Mouse (Mus musculus): ENCODE data around the gene Acoxl. TPM values are rescaled to one million over a fixed set of nuclear protein-coding genes. Genes with fewer than 3 reads are reported as not detected.
A peak's percentile ranks its signal among the peaks of the same experiment; 100 is the strongest.

Gene Acoxl
- total RNA-seq, 2 experiments from 2014 or later = not detected

DNA sequence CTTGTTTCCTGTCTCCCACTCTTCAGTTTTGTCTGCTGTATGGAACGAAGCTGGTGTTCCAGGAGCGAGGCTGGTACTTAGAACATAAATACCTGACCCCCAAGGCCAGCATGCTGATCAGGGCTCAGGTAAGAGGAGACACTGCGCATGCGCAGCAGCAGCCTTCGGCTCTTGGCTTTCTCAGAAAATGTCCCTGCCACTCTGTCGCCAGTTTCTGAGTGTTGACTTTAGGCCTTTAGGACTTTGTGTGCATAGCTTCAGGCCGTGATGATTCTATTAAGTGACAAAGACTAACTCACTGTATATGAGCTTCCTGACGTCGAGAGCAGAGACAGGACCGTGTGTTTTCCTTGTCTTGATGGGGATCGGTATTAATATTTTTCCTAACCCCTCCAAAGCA lies 267.0 kb downstream of the Acoxl start:
- DNase-seq (ENCODE audit: low spot score in 2 of 2) = no peak

DNA sequence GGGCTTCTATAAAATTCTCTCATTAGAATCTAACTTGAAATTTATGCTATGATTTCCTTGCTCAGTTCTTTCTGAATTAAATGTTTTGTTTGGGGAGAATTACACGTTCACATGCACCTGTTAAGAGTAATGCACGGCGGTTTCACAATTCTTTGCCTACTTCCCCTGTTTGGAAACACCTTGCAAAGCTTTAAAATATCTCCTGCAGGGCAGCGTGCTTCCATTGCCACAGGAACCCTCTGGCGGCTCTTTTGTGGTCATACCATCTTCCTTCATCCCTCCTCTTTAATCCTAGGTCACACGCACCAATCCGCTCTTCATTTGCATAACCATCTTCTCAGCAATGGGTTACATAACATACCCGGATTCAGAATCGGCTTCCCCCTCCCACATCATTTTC lies 272.9 kb downstream of the Acoxl start:
- DNase-seq (ENCODE audit: low spot score in 2 of 2) = no peak

DNA sequence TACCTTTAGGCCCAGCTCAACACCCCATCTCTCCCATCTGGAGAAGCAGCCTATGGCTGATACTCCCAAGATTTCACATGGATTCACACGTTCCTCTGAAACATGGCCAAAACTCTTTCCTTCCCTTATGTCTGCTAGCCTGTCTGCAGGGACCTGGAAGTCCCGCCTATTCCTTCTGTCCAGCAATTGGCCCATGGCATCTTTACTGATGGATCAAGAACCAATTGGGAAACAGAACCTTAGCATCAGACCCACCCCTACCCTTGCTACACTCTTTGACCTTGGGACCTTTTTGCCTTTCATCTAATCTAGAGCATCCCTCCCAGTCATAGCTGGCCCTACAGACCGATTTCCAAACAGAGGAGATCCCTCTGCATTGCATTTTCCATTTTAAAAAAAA lies 275.9 kb downstream of the Acoxl start:
- no peak for DNase-seq (ENCODE audit: low spot score in 2 of 2)

DNA sequence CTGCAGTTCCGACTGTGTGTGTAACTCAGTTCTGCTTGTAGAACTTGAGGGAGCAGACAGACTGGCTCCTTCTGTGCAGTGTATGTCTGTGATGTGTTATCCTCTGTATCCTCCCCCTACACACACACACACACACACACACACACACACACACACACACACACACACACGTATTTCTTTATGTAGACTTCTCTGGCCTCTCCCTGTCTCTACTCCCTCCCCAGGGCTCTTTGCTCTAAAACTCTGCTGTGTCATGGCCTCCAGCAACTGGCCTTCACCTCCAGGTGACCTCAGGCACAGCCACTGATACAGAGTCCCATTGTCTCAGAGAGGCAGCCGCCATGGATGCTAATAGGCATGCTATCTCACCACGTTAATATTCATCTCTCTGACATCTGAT lies 276.9 kb downstream of the Acoxl start:
- DNase-seq (ENCODE audit: low spot score in 2 of 2) = no peak

DNA sequence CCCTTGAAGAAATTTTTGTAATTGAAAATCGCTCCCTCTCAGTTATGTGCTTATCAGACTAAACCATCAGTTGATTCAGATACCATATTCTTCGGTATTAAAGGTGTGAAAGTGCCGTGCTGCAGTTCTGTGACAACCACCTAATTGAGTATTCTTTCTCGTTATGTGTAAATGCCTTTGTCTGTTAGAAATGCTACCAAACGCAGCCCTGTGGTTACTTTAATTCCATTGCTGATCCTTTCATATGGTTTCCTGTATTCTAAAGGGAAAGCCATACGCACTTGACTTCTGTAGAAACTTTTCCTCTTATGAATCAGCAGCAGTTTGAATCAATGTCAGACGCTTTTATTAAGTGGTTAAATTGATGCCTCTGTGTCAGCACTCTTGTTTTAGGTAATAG lies 278.9 kb downstream of the Acoxl start:
- DNase-seq (ENCODE audit: low spot score in 2 of 2) = no peak

DNA sequence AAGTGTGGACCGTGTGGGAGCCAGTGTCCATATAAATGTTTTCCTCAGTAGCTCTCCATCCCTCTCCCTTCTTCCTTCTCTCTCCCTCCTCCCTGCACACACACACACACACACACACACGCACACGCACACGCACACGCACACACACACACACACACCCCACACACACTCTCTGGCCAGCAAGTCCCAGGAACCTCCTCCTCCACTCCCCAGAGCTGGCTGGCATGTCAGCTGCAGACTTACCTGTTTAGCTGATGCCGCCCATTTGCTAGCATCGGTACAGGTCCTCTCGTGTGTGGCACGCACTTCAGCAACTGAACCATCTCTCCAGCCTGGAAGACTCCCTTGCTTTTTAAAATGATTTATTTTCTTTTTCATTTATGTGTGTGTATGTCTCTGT lies 280.3 kb downstream of the Acoxl start:
- DNase-seq (ENCODE audit: low spot score in 2 of 2) = no peak

DNA sequence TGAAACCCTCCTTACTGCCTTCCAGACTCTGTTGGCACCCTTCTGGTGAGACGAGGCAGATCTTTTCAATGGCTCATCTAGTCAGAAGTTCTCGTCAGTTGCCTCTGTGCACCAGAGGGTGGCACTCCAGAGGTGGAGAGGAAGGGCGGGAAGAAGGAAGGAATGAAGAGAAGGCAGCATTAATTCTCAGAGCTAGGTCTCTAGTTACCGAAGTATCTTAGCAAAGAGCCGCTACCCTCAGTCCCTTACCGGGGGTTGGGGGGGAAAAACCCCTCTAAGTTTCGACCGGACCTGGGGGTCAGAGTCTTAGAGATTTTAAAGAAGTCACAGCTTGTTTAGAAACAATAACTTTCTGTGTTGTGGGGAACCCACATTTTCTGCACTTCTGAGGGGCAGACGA lies 283.8 kb downstream of the Acoxl start:
- peak; percentile 33 to 60 for DNase-seq (ENCODE audit: low spot score in 2 of 2)

DNA sequence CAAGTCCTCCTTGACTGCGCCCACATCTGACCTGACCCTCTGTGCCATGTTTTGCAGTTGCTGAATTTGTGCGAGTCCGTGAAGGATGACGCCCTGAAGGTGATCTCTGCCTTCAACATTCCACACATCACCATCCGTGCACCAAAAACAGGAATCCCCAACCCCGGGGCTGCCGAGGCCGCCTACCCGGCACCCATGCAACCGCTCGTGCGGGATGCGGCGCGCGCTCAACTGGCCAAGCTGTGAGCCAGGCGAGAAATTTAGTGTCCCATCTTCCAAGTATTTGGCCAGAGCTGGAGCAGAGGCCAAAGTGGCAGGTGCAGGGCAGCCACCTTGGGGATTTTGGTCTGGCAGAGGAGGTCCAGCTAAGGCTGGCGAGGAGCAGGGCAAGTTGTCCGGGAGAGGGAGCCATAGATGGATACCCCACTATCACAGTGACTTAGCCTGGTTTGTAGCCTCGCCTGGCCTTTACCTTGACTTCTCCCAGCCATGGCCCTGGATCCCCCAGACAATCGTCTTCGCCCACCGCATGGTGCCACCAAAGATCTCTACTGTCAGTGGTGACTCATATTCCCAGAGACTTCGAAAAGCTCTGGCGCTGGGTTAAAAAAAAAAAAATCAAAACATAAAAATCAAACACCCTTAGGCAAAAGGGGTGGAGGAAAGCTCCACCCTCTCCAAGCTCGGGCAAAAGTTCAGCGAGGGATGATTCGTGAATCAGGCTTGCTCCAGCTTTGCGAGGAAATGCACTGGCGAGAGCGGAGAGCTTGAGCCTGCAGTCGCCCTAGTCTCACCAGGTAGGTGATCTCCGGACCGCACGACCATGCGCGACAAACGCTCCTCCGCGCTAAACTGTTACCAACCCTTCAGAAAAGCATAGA lies 284.5 kb downstream of the Acoxl start:
- no peak for DNase-seq (ENCODE audit: low spot score in 2 of 2)

DNA sequence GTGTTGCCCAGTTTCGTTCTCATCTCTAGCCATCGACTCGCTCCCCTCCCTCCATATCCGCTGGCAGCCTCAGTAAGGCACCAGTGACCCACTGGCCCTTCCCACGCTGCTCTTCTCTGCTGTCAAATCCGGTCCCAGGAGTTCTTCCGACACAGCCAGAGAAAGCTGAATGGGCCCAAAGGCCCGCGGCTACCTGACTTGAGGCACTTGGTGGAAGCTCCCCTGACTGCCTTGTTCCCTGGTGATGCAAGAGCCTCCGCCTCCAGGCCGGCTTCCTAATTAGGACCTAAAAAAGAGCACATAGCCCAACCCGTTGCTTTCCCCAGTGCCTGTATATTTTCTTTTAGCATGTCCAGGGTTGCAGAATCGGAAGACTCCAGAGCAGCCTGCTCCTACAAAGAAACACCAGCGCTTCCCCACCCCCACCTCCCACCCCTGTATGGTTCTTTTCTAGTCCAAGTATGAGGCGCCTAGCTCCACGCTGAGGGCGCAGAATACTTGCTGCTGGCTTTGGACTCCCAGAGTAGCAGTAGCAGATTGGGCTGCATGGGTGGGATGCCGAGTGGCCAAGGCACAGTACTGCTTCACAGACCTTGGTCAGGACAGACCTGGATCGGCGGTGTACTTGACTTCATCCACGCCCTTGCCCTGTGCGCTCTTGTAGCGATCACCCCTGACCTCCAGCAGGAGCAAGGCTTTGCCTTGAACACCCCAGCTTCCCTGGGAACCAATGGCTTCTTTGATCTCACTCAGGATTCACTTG lies 285.4 kb downstream of the Acoxl start:
- DNase-seq (ENCODE audit: low spot score in 2 of 2) = peak in 1 of 2 experiments; percentile 20

DNA sequence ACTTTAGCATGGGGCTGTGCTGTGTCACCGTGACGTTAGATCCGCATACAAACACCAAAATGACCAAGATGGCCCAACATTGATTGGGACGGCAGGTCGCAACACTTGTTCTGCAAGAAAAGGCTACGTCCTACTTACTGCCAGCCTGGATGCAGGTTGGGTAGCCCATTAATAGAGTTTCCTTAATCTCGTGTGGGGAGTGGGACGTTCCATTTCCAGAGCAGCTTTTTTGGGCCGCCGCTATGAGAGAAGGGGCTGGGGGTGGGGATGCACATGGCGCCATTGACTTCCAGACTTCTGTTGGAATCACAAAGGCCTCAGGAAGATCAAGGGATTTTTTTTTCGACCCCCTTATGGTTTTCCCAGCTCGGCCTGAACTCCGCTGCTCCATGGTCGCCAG lies 286.0 kb downstream of the Acoxl start:
- DNase-seq (ENCODE audit: low spot score in 2 of 2) = no peak

DNA sequence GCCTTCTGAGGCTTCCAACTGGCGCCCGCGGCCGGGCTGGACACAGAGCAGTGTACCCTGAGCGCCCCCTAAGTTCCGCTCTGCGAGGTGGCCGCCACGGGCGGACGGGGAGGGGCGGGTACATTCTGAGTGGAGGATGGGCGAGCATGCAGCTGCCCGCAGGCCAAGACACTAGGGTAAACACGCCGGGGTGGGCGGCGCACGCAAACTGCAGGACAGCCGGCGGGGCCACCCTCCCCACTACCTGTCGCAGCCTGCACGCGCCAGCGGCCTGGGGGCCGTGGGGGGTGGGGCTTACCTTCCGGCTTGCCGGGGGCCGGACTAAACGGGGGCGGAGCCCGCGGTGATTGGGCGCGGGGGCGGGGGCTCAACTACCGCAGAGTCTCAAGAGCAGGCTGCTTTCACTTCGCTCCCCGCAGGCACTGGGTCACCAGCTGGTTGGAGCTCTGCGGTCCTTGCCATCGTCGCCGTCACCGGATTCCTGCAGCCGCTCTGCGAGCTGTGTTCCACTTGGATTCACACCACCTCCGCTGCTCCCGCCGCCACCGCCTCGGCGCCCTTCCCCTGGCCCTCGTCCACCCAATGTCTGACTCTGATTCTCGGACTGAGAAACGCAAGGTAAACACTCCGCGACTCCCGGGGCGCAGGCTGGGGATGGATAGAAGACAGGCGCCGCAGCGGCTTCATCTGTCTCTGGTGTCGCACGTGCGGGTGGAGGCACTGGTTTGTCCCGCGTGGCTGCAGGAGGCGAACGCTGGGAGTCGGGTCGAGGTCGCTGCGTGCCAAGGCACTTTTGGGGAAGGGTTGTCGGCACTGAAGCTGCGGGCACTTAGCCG lies 287.2 kb downstream of the Acoxl start, which contains the start of gene Bcl2l11:
Gene Bcl2l11, plus strand, starts transcription at position 404 of the 836 bp plus-strand sequence.
- peak; percentile 73 to 86 for DNase-seq (ENCODE audit: low spot score in 2 of 2)

DNA sequence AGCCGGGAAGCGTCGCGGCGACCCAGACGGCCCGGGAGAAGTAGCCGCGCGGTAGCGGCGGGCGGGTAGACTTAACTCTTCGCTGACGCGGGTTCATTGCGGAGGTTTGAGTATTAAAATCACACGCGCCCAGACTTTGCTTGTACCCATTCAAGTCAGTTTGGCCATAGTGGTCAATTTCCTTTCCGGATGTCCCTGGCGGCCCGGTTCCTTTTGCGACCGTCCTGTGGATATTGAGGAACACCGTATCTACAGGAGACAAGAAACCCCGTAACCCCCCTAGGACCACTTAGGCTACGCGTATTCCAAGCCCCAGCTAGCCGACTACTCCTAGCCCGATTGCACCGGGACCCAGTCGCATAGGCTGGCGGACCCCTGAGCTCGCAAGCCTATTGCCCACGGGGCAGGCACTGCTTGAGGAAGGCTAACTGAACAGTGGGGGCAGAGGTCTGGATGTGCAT lies 287.9 kb downstream of the Acoxl start:
- peak in 1 of 2 experiments; percentile 7 for DNase-seq (ENCODE audit: low spot score in 2 of 2)

DNA sequence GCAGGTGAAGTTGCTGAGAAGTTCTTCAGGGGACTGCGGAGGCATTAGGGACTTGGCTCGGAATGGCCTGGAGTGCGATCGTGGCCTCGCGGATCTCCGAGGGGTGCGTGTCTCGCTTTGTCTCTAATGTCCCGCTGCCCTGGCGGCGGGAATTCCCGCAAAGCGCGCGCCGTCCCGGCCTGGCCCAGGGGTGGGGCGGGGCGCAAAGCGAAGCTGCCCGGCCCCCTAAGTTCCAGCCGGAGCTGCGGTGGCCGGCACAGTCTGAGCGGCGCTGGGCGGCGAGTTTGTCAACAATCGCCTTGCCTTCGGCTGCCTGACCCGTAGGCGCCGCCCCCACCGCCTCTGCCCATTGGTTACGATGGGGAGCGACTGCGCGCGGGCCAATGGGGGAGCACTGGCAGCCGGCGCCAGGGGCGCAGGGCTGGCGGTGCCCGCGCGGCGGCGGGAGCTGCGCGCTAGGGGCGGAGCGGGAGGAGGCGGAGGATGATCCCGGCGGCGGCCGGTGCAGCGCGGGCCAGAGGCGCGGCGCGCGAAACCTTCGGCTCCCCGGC lies 288.5 kb downstream of the Acoxl start:
- peak; percentile 77 to 87 for DNase-seq (ENCODE audit: low spot score in 2 of 2)

DNA sequence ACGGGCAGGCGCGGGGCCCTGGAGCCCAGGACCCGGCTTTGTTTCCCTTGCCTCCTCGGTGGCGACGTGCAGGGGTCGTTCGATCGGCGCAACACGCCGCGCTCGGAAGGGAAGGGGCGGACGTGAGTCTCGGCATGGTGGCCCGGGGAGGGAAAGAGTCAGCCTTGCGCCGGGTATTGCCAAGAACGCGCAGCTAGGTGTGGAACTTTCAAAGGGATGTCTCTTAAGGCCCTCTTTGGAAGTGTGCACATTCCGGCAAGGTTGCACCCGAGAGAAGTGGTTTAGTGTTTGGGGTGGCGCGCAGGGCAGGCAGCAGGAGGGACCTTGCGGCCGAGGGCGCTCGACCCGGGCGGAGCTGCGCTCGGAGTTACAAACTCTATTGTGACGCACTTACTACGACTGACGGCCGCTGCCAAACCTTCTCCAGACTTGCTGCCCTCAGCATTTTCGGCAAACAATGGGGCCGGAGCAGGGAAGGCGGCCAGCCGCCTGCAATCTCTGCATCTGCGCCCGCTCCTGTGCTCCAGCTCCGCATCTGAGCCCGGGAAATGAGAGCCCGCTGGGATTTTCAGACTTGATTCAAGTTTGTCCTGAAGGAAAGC lies 289.1 kb downstream of the Acoxl start:
- peak in 1 of 2 experiments; percentile 52 for DNase-seq (ENCODE audit: low spot score in 2 of 2)

DNA sequence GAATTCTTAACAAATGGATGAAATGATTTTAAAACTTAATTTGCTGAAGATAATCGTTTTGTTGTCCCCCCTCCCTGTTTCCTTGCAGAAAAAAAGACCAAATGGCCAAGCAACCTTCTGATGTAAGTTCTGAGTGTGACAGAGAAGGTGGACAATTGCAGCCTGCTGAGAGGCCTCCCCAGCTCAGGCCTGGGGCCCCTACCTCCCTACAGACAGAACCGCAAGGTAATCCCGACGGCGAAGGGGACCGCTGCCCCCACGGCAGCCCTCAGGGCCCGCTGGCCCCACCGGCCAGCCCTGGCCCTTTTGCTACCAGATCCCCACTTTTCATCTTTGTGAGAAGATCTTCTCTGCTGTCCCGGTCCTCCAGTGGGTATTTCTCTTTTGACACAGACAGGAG lies 289.9 kb downstream of the Acoxl start:
- DNase-seq (ENCODE audit: low spot score in 2 of 2) = no peak

DNA sequence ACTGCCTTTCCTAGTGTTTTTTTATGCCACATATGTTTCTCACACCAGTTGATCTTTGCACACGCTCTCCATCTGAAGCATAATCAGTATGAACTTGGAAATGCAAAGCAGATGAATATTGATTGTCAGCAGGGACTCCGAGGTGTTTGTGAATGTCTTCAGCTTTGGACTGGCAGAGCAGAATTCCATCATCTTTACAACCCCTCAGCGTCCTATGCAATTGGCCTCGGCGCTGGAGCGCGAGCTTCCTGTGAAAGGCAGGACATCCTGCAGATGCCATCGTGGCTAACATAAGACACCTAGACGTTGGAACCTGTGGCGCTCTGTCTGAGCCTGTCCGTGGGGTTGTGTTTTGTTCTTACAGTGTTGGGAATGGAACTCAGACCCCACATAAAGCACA lies 292.8 kb downstream of the Acoxl start:
- no peak for DNase-seq (ENCODE audit: low spot score in 2 of 2)

DNA sequence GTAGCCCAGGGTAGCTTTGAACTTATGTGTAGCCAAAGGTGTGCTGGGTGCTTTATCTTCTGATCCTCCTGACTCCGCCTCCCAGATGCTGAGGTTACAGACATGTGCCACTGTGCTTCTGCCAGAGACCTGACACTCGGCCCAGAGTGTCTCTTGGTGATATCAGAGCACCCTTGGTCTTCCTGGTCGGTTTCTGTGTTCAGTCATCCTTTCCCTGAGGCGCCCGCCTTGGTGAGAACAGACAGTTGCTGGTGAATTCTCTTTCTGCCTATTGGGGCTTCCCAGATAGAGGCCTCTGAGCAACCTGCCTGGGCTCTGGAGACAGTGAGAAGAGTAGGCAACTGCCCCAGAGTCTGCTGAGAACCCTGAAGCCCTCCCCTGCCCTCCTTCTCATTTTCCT lies 294.0 kb downstream of the Acoxl start:
- DNase-seq (ENCODE audit: low spot score in 2 of 2) = no peak

DNA sequence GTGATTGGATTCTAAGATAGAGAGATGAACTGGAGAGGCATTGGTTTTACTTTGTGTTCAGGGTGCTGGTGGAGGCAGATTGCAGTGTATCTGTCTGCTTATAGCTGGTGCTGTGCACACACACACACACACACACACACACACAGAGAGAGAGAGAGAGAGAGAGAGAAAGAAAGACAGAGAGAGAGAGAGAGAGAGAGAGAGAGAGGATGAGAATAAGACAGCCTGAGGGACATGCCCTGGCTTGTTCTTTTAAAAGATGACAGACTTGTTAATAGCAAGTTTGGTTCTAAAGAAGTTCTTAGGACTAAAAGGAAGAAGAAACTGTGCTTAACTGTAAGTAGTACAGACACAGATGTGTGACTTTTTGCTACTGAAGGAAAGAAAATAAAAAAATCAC lies 295.2 kb downstream of the Acoxl start:
- DNase-seq (ENCODE audit: low spot score in 2 of 2) = no peak

DNA sequence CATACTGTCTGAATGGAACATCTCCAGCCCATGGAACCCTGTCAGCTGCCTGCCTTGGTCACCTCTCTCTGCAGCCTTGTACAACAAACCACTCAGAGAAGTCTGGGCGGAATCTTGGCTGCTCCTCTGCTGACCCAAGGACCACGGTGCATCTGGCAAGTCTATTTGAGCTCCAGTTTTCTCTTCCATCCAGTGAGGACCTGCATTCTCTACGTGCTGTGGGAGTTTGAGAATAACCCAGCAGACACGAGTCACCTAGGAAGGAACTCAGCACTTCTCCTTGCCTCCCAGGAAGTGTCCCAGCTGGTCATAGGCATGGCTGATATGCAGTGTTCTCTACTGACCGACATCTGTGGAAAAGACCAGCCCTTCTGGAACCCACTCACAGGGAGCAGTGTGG lies 295.8 kb downstream of the Acoxl start:
- no peak for DNase-seq (ENCODE audit: low spot score in 2 of 2)

DNA sequence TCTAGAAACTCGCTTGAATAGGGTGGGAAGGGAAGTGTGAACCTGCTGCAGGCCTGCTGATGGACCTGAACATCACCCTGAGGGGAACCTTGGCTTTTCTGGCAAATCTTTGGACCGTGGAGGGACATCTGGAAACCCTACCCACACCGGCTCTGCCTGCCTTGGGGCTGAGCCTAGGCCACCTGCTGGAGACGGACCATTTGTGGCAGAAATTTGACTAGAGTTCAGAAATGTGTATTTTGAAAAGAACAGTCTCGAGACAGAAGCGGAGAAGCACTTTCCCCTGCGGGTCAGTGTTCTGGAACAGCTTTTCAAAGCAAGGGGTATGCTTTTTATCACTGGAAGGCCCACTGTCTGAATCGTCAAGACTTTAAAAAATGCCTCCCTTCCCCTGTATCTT lies 296.3 kb downstream of the Acoxl start:
- DNase-seq (ENCODE audit: low spot score in 2 of 2) = no peak

All from layer of hippocampus, adult 18-20 months (tissue).